Mouse (Mus musculus) MEL (cell line): Measurements from ENCODE around the gene Cfap43. TPM values are rescaled to one million over a fixed set of nuclear protein-coding genes. Genes with fewer than 3 reads are reported as not detected.

Experiments
- DNase-seq: peaks from one replicate; pipeline ENCODE4 v3.0.0; 2011; ENCODE audit warnings: low read depth, low spot score
- H3K27ac ChIP-seq: 2 replicates; pipeline ENCODE4 v1.5.1; 2012; ENCODE audit warnings: low read depth, mild to moderate bottlenecking, control low read depth, low read length, moderate library complexity; ENCODE audit not compliant: control insufficient read depth
- H3K27me3 ChIP-seq, 2 experiments: fragments of 150-350 bp in 1 of 2; sonication (generic) in 1 of 2; 2 replicates each; pipeline ENCODE4 v1.6.1; 2012; ENCODE audit warnings: low read length in 2 of 2, mild to moderate bottlenecking in 2 of 2, improper control_type of control experiment in 1 of 2, moderate library complexity in 1 of 2; ENCODE audit not compliant: insufficient read depth in 2 of 2, control insufficient read depth in 1 of 2
- H3K36me3 ChIP-seq, 2 experiments: 2 replicates each; pipeline ENCODE4 v1.6.1; 2012 to 2014; ENCODE audit warnings: low read length in 2 of 2, improper control_type of control experiment in 1 of 2, inconsistent platforms in 1 of 2, mild to moderate bottlenecking in 1 of 2; ENCODE audit not compliant: insufficient read depth in 2 of 2, control insufficient read depth in 1 of 2
- H3K4me1 ChIP-seq, 2 experiments: fragments of 150-350 bp in 1 of 2; sonication (generic) in 1 of 2; 2 replicates each; pipeline ENCODE4 v1.6.1; 2012; ENCODE audit warnings: low read length in 2 of 2, improper control_type of control experiment in 1 of 2, mild to moderate bottlenecking in 1 of 2; ENCODE audit not compliant: insufficient read depth in 2 of 2, control insufficient read depth in 1 of 2
- H3K4me3 ChIP-seq, 2 experiments: fragments of 150-350 bp in 1 of 2; sonication (generic) in 1 of 2; 2 replicates each; pipeline ENCODE4 v1.5.1; 2012; ENCODE audit warnings: low read depth in 2 of 2, low read length in 2 of 2, mild to moderate bottlenecking in 2 of 2, moderate library complexity in 2 of 2, control low read depth in 1 of 2, improper control_type of control experiment in 1 of 2; ENCODE audit not compliant: control insufficient read depth in 1 of 2, insufficient read depth in 1 of 2
- H3K79me2 ChIP-seq: 2 replicates; pipeline ENCODE4 v1.6.1; 2012; ENCODE audit warnings: mild to moderate bottlenecking, low read length, moderate library complexity; ENCODE audit not compliant: control insufficient read depth, poor library complexity, insufficient read depth
- H3K9ac ChIP-seq: 2 replicates; pipeline ENCODE4 v1.6.1; 2012; ENCODE audit warnings: low read depth, mild to moderate bottlenecking, control low read depth, low read length, moderate library complexity; ENCODE audit not compliant: control insufficient read depth, poor library complexity, severe bottlenecking
- H3K9me3 ChIP-seq: fragments of 150-350 bp; sonication (generic); replicated peaks from 2 replicates; pipeline ENCODE4 v1.6.1; 2012; ENCODE audit warnings: mild to moderate bottlenecking, low read length, improper control_type of control experiment, moderate library complexity; ENCODE audit not compliant: insufficient read depth
- CHD2 ChIP-seq: IDR thresholded peaks from 2 replicates; pipeline ENCODE4 v1.6.1; 2011; ENCODE audit warnings: low read length, improper control_type of control experiment
- ETS1 ChIP-seq: IDR thresholded peaks from 2 replicates; pipeline ENCODE4 v1.6.1; 2012; ENCODE audit warnings: low read depth, mild to moderate bottlenecking, inconsistent platforms, low read length, improper control_type of control experiment, moderate library complexity
- GATA1 ChIP-seq: IDR thresholded peaks from 2 replicates; pipeline ENCODE4 v1.6.1; 2011; ENCODE audit warnings: low read depth, low read length, improper control_type of control experiment
- JUND ChIP-seq: IDR thresholded peaks from 2 replicates; pipeline ENCODE4 v1.6.1; 2011; ENCODE audit warnings: low read depth, mild to moderate bottlenecking, improper control_type of control experiment, low read length
- MAX ChIP-seq: IDR thresholded peaks from 2 replicates; pipeline ENCODE4 v1.6.1; 2011; ENCODE audit warnings: low read length, improper control_type of control experiment
- MXI1 ChIP-seq: IDR thresholded peaks from 2 replicates; pipeline ENCODE4 v1.6.1; 2011; ENCODE audit warnings: mild to moderate bottlenecking, low read depth, low read length, improper control_type of control experiment
- MYB ChIP-seq: IDR thresholded peaks from 2 replicates; pipeline ENCODE4 v1.6.1; 2011; ENCODE audit warnings: mild to moderate bottlenecking, low read depth, low read length, improper control_type of control experiment
- MYC ChIP-seq: IDR thresholded peaks from 2 replicates; pipeline ENCODE4 v1.6.1; 2011; ENCODE audit warnings: low read depth, mild to moderate bottlenecking, low read length, improper control_type of control experiment, moderate library complexity
- NELFE ChIP-seq: IDR thresholded peaks from 2 replicates; pipeline ENCODE4 v1.6.1; 2011; ENCODE audit warnings: low read depth, low read length, improper control_type of control experiment
- NRF1 ChIP-seq: IDR thresholded peaks from 2 replicates; pipeline ENCODE4 v1.6.1; 2014; ENCODE audit warnings: low read depth, mild to moderate bottlenecking, inconsistent platforms, low read length, improper control_type of control experiment, moderate library complexity; ENCODE audit not compliant: poor library complexity, insufficient read depth, severe bottlenecking
- POLR2AphosphoS2 ChIP-seq: IDR thresholded peaks from 2 replicates; pipeline ENCODE4 v1.6.1; 2011; ENCODE audit warnings: low read length, improper control_type of control experiment
- POLR2AphosphoS5 ChIP-seq: IDR thresholded peaks from 2 replicates; pipeline ENCODE4 v1.6.1; 2012; ENCODE audit warnings: low read depth, borderline replicate concordance, mild to moderate bottlenecking, inconsistent platforms, low read length, moderate library complexity, mixed read lengths
- SMC3 ChIP-seq: IDR thresholded peaks from 2 replicates; pipeline ENCODE4 v1.6.1; 2011; ENCODE audit warnings: low read depth, low read length, improper control_type of control experiment
- TAL1 ChIP-seq: IDR thresholded peaks from 2 replicates; pipeline ENCODE4 v1.6.1; 2012; ENCODE audit warnings: mild to moderate bottlenecking, inconsistent platforms, low read length, moderate library complexity, mixed read lengths
- USF1 ChIP-seq: IDR thresholded peaks from 2 replicates; pipeline ENCODE4 v1.6.1; 2014; ENCODE audit warnings: low read depth, mild to moderate bottlenecking, inconsistent platforms, low read length, improper control_type of control experiment, moderate library complexity
- ZC3H11A ChIP-seq: IDR thresholded peaks from 2 replicates; pipeline ENCODE4 v1.6.1; 2012; ENCODE audit warnings: low read depth, mild to moderate bottlenecking, inconsistent platforms, low read length, improper control_type of control experiment
- ZNF384 ChIP-seq: IDR thresholded peaks from 2 replicates; pipeline ENCODE4 v1.6.1; 2012; ENCODE audit warnings: low read depth, mild to moderate bottlenecking, inconsistent platforms, low read length, improper control_type of control experiment
- polyA plus RNA-seq, 2 experiments: library from polyadenylated mRNA; stranded (reverse) in 1 of 2; unstranded in 1 of 2; fragments of >175 nt in 1 of 2; fragments of >200 nt in 1 of 2; gene quantifications; 2 replicates each; pipeline versions ENCODE4 v1.2.1 to v1.2.4; 2012; ENCODE audit warnings: low replicate concordance in 2 of 2, low read depth in 1 of 2; ENCODE audit not compliant: insufficient read length in 2 of 2, insufficient read depth in 1 of 2, missing spikeins in 1 of 2
- total RNA-seq: library from RNA; depleted of rRNA; stranded (reverse); fragments of 300-350 nt; gene quantifications from 2 replicates; pipeline ENCODE4 v1.2.3, GENCODE M21; 2012

The Cfap43 gene
- total and polyA plus RNA-seq, 3 experiments, result 0.10 to 0.12 TPM; not detected in 1

- H3K4me1 ChIP-seq, result no peaks in the 10 kb centered on the region
- no peak overlapping the region for H3K4me3 ChIP-seq
- peaks cover 0 to 3% of the 10 kb centered on the region in 2 experiments; a peak in 2 of 4 replicates for H3K27me3 ChIP-seq
- DNase-seq, result no peak
- TF ChIP-seq SMC3 (no peak), NRF1 (no peak), CHD2 (no peak), NELFE (no peak), MAX (no peak), TAL1 (no peak), ZNF384 (no peak), GATA1 (no peak)
- H3K9ac ChIP-seq, result no peak overlapping the region
- H3K79me2 ChIP-seq, result no peaks in the 10 kb centered on the region
- H3K36me3 ChIP-seq, result no peaks in the 10 kb centered on the region
- no peaks in the 10 kb centered on the region for H3K9me3 ChIP-seq
- no peak overlapping the region for H3K27ac ChIP-seq
Observed at GRCm38 (mm10) chr19:47753921-47754320, 165.2 kb downstream of the Cfap43 start.

DNA sequence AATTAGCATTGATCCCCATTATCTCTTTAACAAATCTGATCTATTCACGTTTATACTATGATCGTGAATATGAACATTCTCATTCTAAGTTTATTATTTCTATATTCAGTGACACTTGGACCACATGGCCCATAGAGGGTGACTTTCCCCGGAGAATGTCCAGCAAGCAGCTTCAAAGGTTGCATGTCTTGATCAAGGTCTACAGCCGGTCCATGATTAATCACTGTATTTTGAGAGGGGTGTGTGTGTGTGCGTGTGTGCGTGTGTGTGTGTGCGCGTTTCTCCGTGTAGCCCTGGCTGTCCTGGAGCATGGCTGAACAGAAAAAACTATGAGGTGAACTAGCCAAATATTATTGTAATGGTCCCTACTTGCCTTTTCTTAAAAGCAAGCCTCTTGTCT lies 166.6 kb downstream of the Cfap43 start:
- no peaks in the 10 kb centered on the region for H3K36me3 ChIP-seq

GRCm38 (mm10) chr19:47750391-47750790 lies 168.7 kb downstream of the Cfap43 start:
- H3K4me3 ChIP-seq, result no peak overlapping the region
- TF ChIP-seq NRF1 (no peak), ZC3H11A (no peak), POLR2AphosphoS5 (no peak), SMC3 (no peak), JUND (no peak), MYB (no peak), MYC (no peak), POLR2AphosphoS2 (no peak)
- TF ChIP-seq, all 39 proteins: peak for 0
- H3K9ac ChIP-seq, result no peak overlapping the region
- no peaks in the 10 kb centered on the region for H3K4me1 ChIP-seq
- no peak overlapping the region for H3K27ac ChIP-seq
- no peaks in the 10 kb centered on the region for H3K36me3 ChIP-seq
- no peaks in the 10 kb centered on the region for H3K9me3 ChIP-seq
- H3K27me3 ChIP-seq, result peaks cover 0 to 1% of the 10 kb centered on the region in 2 experiments; a peak in 2 of 4 replicates
- no peak for DNase-seq
- H3K79me2 ChIP-seq, result no peaks in the 10 kb centered on the region

More for the DNA sequence above, 166.6 kb downstream of the Cfap43 start:
- Histone ChIP-seq H3K27ac (no peak overlapping the region), H3K4me1 (no peaks in the 10 kb centered on the region), H3K4me3 (no peak overlapping the region), H3K27me3 (peaks cover 0 to 3% of the 10 kb centered on the region in 2 experiments; a peak in 2 of 4 replicates), H3K79me2 (no peaks in the 10 kb centered on the region), H3K9ac (no peak overlapping the region), H3K9me3 (no peaks in the 10 kb centered on the region)
- TF ChIP-seq MXI1, result no peak
- TF ChIP-seq NRF1, result no peak
- TF ChIP-seq ETS1, result no peak
- no peak for TF ChIP-seq USF1
- DNase-seq, result no peak
